Mouse (Mus musculus) T-cell, adult 2 months (primary cell): ENCODE measurements around the gene Ttc39b.

Experiments used
- DNase-seq: peaks from one replicate; pipeline ENCODE4 v3.0.0; 2022; ENCODE audit warnings: low spot score

The Ttc39b gene

DNA sequence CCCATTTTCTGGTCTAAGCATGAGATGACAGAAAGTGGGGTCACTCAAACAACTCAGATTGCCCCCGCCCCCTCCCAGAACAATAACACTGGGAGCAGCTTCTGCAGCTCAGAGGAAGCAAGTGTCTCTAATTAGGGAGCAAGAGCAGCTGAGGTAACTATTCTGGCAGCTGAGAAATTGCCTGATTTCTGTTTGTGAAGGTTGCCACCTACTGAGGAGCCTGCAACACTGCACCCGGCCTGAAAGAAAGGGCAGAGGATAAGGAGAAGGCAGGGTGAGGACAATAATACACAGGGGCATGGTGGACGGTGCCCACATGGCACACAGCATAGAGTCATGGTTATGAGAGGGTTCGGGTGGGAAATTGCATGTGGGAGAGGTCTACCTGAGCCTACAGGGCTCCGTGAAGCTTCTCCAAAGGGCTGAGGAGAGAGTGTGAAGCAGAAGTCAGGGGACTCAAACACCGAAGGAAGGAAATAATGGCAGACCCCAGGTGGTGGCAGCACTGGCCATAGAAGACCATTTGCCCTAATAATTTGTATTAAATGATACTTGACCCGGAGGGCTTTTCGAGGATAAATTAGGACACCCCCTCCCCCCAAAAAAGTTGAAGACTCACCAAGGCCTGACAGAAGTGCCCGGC is 140.6 kb downstream of the Ttc39b start:
- no peak for DNase-seq

- DNase-seq = no peak
Observed at GRCm38 (mm10) chr4:83182178-83183068, 141.6 kb downstream of the Ttc39b start.

DNA sequence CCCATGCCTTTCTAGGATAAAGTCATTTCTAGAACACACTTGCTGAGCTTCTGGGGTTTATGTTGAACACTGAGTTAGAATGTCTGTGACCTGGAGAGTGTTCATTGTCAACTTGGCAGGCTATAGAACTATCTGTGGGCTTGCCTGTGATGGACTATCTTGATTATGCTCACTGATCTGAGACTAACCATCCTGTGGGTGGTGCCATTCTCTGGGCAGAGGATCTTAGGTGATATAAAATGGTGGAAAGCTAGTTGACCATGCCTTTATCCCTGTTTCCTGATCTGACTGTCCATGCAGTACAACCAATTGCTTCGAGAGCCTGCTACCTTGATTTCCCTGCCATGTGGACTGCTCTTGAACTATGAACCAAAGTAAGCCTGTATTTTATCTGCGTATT is 146.6 kb downstream of the Ttc39b start:
- DNase-seq = no peak

DNA sequence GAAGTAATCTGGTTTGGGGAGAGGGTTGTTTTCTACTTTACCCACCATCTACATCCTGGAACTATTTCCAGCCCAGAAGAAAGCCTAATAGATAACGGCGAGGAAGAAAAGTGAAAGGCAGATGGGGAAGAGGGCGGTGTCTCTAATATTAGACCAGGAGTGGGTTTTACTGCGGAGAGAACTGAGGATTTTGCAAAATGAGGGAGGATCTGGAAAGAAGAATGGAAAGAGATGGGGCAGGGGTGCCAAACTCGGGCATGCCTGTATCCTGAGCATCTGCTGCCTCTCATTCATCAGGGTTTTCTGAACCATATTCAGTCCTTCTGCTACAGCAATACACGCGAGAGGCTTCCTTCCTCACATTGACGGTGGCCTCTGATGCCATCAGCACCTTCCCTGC is 149.1 kb downstream of the Ttc39b start:
- DNase-seq = no peak

DNA sequence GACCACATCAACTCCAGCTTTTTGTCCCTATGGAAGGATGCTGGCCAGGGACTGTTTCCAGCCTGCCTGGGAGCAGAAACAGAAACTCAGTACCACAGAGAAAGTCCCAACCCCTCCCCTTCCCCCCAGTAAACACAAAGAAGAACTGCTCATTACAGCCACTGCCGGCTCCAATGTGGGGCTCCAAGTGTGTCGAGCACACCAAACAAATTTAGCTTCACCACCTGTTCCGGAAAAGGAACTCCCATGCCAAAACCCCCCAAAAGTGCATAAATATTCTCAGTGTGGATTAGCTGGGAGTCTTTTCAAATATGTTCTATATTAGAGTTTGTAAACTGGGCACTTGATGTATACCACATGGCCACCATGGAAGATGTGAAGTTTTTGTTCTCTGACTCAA is 151.8 kb downstream of the Ttc39b start:
- no peak for DNase-seq

DNA sequence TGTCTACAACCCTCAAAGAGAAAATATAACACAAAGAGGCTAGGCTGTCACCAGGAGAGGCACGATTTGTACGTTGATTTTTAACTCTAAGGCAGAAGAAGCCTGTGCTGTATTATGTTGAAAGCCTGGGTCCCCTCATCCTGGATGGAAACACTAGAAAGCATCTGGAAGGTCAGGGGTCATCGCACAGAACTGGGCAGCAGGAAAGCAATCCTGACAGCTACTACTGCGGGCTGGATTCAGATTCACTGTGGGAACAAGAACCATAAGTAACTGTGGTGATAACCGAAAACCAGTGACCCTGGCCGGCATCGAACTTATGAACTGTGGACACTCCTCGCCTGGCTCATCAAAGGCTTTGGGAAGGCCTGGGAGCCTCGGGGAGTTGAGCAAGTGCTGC is 153.3 kb downstream of the Ttc39b start:
- DNase-seq = no peak
